In genomic region chr5:99450994-99451393, GRCm38 (mm10) we compare ENCODE assay signal across 26 mouse cellular contexts.
DNase-seq lines count a peak whose midpoint lies in the region; ATAC-seq lines count a peak whose summit lies in the region.
"Had no signal": no experiment of that assay in that cellular context is flagged by ENCODE, and none has a peak within 500 bp of the region (broad histone marks: within the 10 kb centered on the region; RNA-seq: fewer than 3 reads in every experiment).

No protein-coding gene starts in this region.

- no peaks in the 10 kb centered on the region for H3K27me3 ChIP-seq in embryonic facial prominence, embryonic 13.5 days
- H3K27me3 ChIP-seq in embryonic facial prominence, embryonic 10.5 days (replicated peaks; ENCODE audit: low read depth, poor library complexity, severe bottlenecking) = no peaks in the 10 kb centered on the region
- no peaks in the 10 kb centered on the region for H3K27me3 ChIP-seq in lung, embryonic 15.5 days
- no peaks in the 10 kb centered on the region for H3K27me3 ChIP-seq in midbrain, embryonic 15.5 days (replicated peaks)
- H3K27me3 ChIP-seq: CH12.LX; liver, embryonic 12.5 days; stomach, embryonic 15.5 days had no signal

- no peaks in the 10 kb centered on the region for H3K36me3 ChIP-seq in embryonic facial prominence, embryonic 13.5 days
- H3K36me3 ChIP-seq in embryonic facial prominence, embryonic 10.5 days (replicated peaks) = no peaks in the 10 kb centered on the region
- H3K36me3 ChIP-seq in lung, embryonic 15.5 days = no peaks in the 10 kb centered on the region
- H3K36me3 ChIP-seq in midbrain, embryonic 15.5 days (replicated peaks) = no peaks in the 10 kb centered on the region
- H3K36me3 ChIP-seq: heart, embryonic 10.5 days; liver, embryonic 12.5 days; stomach, embryonic 15.5 days had no signal

- no peak for ATAC-seq in embryonic facial prominence, embryonic 13.5 days (ENCODE audit: insufficient number of reproducible peaks, insufficient read depth, low FRiP score, low TSS enrichment, low read depth)
- ATAC-seq in lung, embryonic 15.5 days (ENCODE audit: borderline replicate concordance, extremely low read depth, low FRiP score, low TSS enrichment) = peak; percentile 69; the same call in 1 of the 2 replicates
- no peak; the same call in 1 of the 2 replicates for ATAC-seq in midbrain, embryonic 15.5 days (replicated peaks)
- ATAC-seq: activated CD4-positive, CD25-positive, alpha-beta regulatory T cell, adult 4 months; intestine, embryonic 16.5 days; liver, embryonic 12.5 days; liver, postnatal 0 days had no signal

- no peak overlapping the region for H3K4me2 ChIP-seq in embryonic facial prominence, embryonic 13.5 days
- H3K4me2 ChIP-seq in lung, embryonic 15.5 days = no peak overlapping the region
- H3K4me2 ChIP-seq in midbrain, embryonic 15.5 days = no peak overlapping the region
- H3K4me2 ChIP-seq: liver, embryonic 12.5 days; stomach, embryonic 15.5 days had no signal

- no peak overlapping the region for H3K4me3 ChIP-seq in embryonic facial prominence, embryonic 13.5 days
- no peak overlapping the region for H3K4me3 ChIP-seq in embryonic facial prominence, embryonic 10.5 days
- H3K4me3 ChIP-seq in lung, embryonic 15.5 days = no peak overlapping the region
- H3K4me3 ChIP-seq in midbrain, embryonic 15.5 days = no peak overlapping the region
- H3K4me3 ChIP-seq: heart, embryonic 10.5 days; liver, embryonic 12.5 days; megakaryocyte, embryonic 14.5 days; stomach, embryonic 15.5 days had no signal

- H3K27ac ChIP-seq in embryonic facial prominence, embryonic 13.5 days = 0 out of 2 replicates have a peak overlapping the region, but pooled peaks have one; percentile 12
- H3K27ac ChIP-seq in embryonic facial prominence, embryonic 10.5 days (replicated peaks) = no peak overlapping the region
- H3K27ac ChIP-seq in lung, embryonic 15.5 days = peak overlapping the region; percentile 68
- H3K27ac ChIP-seq in midbrain, embryonic 15.5 days = peak overlapping the region; percentile 54
- H3K27ac ChIP-seq: liver, embryonic 12.5 days; stomach, embryonic 15.5 days had no signal

- no peak for DNase-seq in embryonic facial prominence, embryonic 10.5 days (ENCODE audit: low spot score)
- peak; percentile 2 for DNase-seq in heart, adult 11 months
- DNase-seq in heart, postnatal 10 days = no peak
- no peak for DNase-seq in lung, postnatal 10 days
- DNase-seq in cerebellum, postnatal 36 days = no peak
- DNase-seq: adrenal gland, adult 2 months; adrenal gland, postnatal 36 days; cerebellum, adult 2 months; cerebellum, postnatal 14 days; gastrocnemius, postnatal 10 days; kidney, adult 9 months; kidney, postnatal 10 days; layer of hippocampus, postnatal 36 days; left cerebral cortex, postnatal 4 days; liver, postnatal 0 days; lung, postnatal 4 days had no signal

- intact Hi-C loops in heart, postnatal 10 days (cut with DNase I) = no loop called here

- no peak overlapping the region for H3K9ac ChIP-seq in embryonic facial prominence, embryonic 13.5 days
- H3K9ac ChIP-seq in lung, embryonic 15.5 days = no peak overlapping the region
- no peak overlapping the region for H3K9ac ChIP-seq in midbrain, embryonic 15.5 days
- H3K9ac ChIP-seq: liver, embryonic 12.5 days; liver, postnatal 0 days; stomach, embryonic 15.5 days had no signal

- WGBS in embryonic facial prominence, embryonic 13.5 days = 43% methylated on average over 4 of the region's 4 CpGs
- 77% methylated on average over 4 of the region's 4 CpGs for WGBS in embryonic facial prominence, embryonic 10.5 days
- 33% methylated on average over 4 of the region's 4 CpGs for WGBS in lung, embryonic 15.5 days
- WGBS in midbrain, embryonic 15.5 days = 43% methylated on average over 4 of the region's 4 CpGs

- no peaks in the 10 kb centered on the region for H3K9me3 ChIP-seq in embryonic facial prominence, embryonic 13.5 days
- no peaks in the 10 kb centered on the region for H3K9me3 ChIP-seq in embryonic facial prominence, embryonic 10.5 days
- no peaks in the 10 kb centered on the region for H3K9me3 ChIP-seq in lung, embryonic 15.5 days
- H3K9me3 ChIP-seq in midbrain, embryonic 15.5 days = no peaks in the 10 kb centered on the region
- H3K9me3 ChIP-seq: heart, embryonic 10.5 days; liver, embryonic 12.5 days; stomach, embryonic 15.5 days had no signal

- 0 out of 2 replicates have a peak, but pooled peaks cover 6% of the 10 kb centered on the region for H3K4me1 ChIP-seq in embryonic facial prominence, embryonic 13.5 days
- H3K4me1 ChIP-seq in embryonic facial prominence, embryonic 10.5 days = peaks cover 10% of the 10 kb centered on the region
- H3K4me1 ChIP-seq in lung, embryonic 15.5 days = peaks cover 12% of the 10 kb centered on the region
- peaks cover 22% of the 10 kb centered on the region for H3K4me1 ChIP-seq in midbrain, embryonic 15.5 days
- H3K4me1 ChIP-seq: liver, embryonic 12.5 days; stomach, embryonic 15.5 days had no signal
